Mouse (Mus musculus): Measurements from ENCODE around the gene Trpv6.

Gene Trpv6

GRCm38 (mm10) chr6:41636178-41636577, at the start of gene Trpv6:
TSS of gene Trpv6 (minus strand) at chr6:41636405.
- DNase-seq (ENCODE audit: extremely low spot score, low read depth, low spot score) = no peak

- no peak for DNase-seq (ENCODE audit: extremely low spot score, low read depth, low spot score)
Measured at GRCm38 (mm10) chr6:41685596-41685995, 49.4 kb upstream of the Trpv6 start.

GRCm38 (mm10) chr6:41684911-41685310, 48.7 kb upstream of the Trpv6 start:
- DNase-seq (ENCODE audit: extremely low spot score, low read depth, low spot score) = no peak

- no peak for DNase-seq (ENCODE audit: extremely low spot score, low read depth, low spot score)
Measured at GRCm38 (mm10) chr6:41684131-41684530, 47.9 kb upstream of the Trpv6 start, which contains the start of gene Llcfc1. TSS of gene Llcfc1 (plus strand) at chr6:41684431.

- DNase-seq (ENCODE audit: extremely low spot score, low read depth, low spot score) = no peak
Measured at GRCm38 (mm10) chr6:41681656-41682055, 45.5 kb upstream of the Trpv6 start.

- DNase-seq (ENCODE audit: extremely low spot score, low read depth, low spot score) = no peak
Measured at GRCm38 (mm10) chr6:41680669-41681068, 44.5 kb upstream of the Trpv6 start, which contains the start of gene Trpv5. TSS of gene Trpv5 (minus strand) at chr6:41680769.

- DNase-seq (ENCODE audit: extremely low spot score, low read depth, low spot score) = no peak
Measured at GRCm38 (mm10) chr6:41676530-41676929, 40.3 kb upstream of the Trpv6 start.

- DNase-seq (ENCODE audit: extremely low spot score, low read depth, low spot score) = no peak
Measured at GRCm38 (mm10) chr6:41662320-41662719, 26.1 kb upstream of the Trpv6 start.

- DNase-seq (ENCODE audit: extremely low spot score, low read depth, low spot score) = no peak
Measured at GRCm38 (mm10) chr6:41658487-41658886, 22.3 kb upstream of the Trpv6 start.

- no peak for DNase-seq (ENCODE audit: extremely low spot score, low read depth, low spot score)
Measured at GRCm38 (mm10) chr6:41654648-41655047, 18.4 kb upstream of the Trpv6 start.

GRCm38 (mm10) chr6:41653173-41653572, 17.0 kb upstream of the Trpv6 start:
- DNase-seq (ENCODE audit: extremely low spot score, low read depth, low spot score) = no peak

GRCm38 (mm10) chr6:41646672-41647071, 10.5 kb upstream of the Trpv6 start:
- DNase-seq (ENCODE audit: extremely low spot score, low read depth, low spot score) = no peak

- no peak for DNase-seq (ENCODE audit: extremely low spot score, low read depth, low spot score)
Measured at GRCm38 (mm10) chr6:41646220-41646619, 10.0 kb upstream of the Trpv6 start.

- no peak for DNase-seq (ENCODE audit: extremely low spot score, low read depth, low spot score)
Measured at GRCm38 (mm10) chr6:41643227-41643626, 7.0 kb upstream of the Trpv6 start.

- no peak for DNase-seq (ENCODE audit: extremely low spot score, low read depth, low spot score)
Measured at GRCm38 (mm10) chr6:41642765-41643164, 6.6 kb upstream of the Trpv6 start.

- DNase-seq (ENCODE audit: extremely low spot score, low read depth, low spot score) = no peak
Measured at GRCm38 (mm10) chr6:41641173-41641866, 5.1 kb upstream of the Trpv6 start.

- no peak for DNase-seq (ENCODE audit: extremely low spot score, low read depth, low spot score)
Measured at GRCm38 (mm10) chr6:41640449-41640848, 4.2 kb upstream of the Trpv6 start.

GRCm38 (mm10) chr6:41637927-41638506, 1.8 kb upstream of the Trpv6 start:
- DNase-seq (ENCODE audit: extremely low spot score, low read depth, low spot score) = no peak

- DNase-seq (ENCODE audit: extremely low spot score, low read depth, low spot score) = no peak
Measured at GRCm38 (mm10) chr6:41637393-41637792, 1.2 kb upstream of the Trpv6 start.

GRCm38 (mm10) chr6:41635211-41635610, 994 bp downstream of the Trpv6 start:
- DNase-seq (ENCODE audit: extremely low spot score, low read depth, low spot score) = no peak

- DNase-seq (ENCODE audit: extremely low spot score, low read depth, low spot score) = no peak
Measured at GRCm38 (mm10) chr6:41631549-41631948, 4.7 kb downstream of the Trpv6 start.

- DNase-seq (ENCODE audit: extremely low spot score, low read depth, low spot score) = no peak
Measured at GRCm38 (mm10) chr6:41630791-41631190, 5.4 kb downstream of the Trpv6 start.

GRCm38 (mm10) chr6:41628180-41628579, 8.0 kb downstream of the Trpv6 start:
- DNase-seq (ENCODE audit: extremely low spot score, low read depth, low spot score) = no peak
